Mouse (Mus musculus) ES-E14 (cell line): Measurements from ENCODE around the gene Mmp24. TPM values are rescaled to one million over a fixed set of nuclear protein-coding genes. Genes with fewer than 3 reads are reported as not detected.

ENCODE experiments used
- DNase-seq: peaks from one replicate; pipeline ENCODE4 v3.0.0-alpha.2; 2013; ENCODE audit warnings: low read depth, low spot score
- H3K27ac ChIP-seq: 2 replicates; pipeline ENCODE4 v1.5.1; 2012; ENCODE audit warnings: low read depth, mild to moderate bottlenecking, low read length, moderate library complexity, mixed read lengths; ENCODE audit not compliant: poor library complexity, insufficient read depth, severe bottlenecking
- H3K36me3 ChIP-seq: 2 replicates; pipeline ENCODE4 v1.6.1; 2012; ENCODE audit warnings: mild to moderate bottlenecking, low read length, moderate library complexity, mixed read lengths; ENCODE audit not compliant: control insufficient read depth, poor library complexity, insufficient read depth, severe bottlenecking
- H3K4me1 ChIP-seq, 2 experiments: fragments of 150-350 bp in 1 of 2; sonication (generic) in 1 of 2; 2 replicates each; pipeline ENCODE4 v1.6.1; 2012; ENCODE audit warnings: low read length in 2 of 2, mild to moderate bottlenecking in 1 of 2, mixed read lengths in 1 of 2; ENCODE audit not compliant: control insufficient read depth in 2 of 2, insufficient read depth in 2 of 2, poor library complexity in 1 of 2
- H3K4me3 ChIP-seq, 2 experiments: fragments of 150-350 bp in 1 of 2; sonication (generic) in 1 of 2; 2 replicates each; pipeline ENCODE4 v1.5.1; 2012; ENCODE audit warnings: low read length in 2 of 2, low read depth in 1 of 2, mild to moderate bottlenecking in 1 of 2, mixed read lengths in 1 of 2; ENCODE audit not compliant: insufficient read depth in 1 of 2, poor library complexity in 1 of 2, severe bottlenecking in 1 of 2
- H3K9ac ChIP-seq: 2 replicates; pipeline ENCODE4 v1.6.1; 2012; ENCODE audit warnings: low read depth, mild to moderate bottlenecking, low read length, mixed read lengths; ENCODE audit not compliant: poor library complexity, insufficient read depth, severe bottlenecking
- H3K9me3 ChIP-seq: fragments of 150-350 bp; sonication (generic); 2 replicates; pipeline ENCODE4 v1.6.1; 2012; ENCODE audit warnings: low read depth, mild to moderate bottlenecking, low read length; ENCODE audit not compliant: control insufficient read depth, insufficient read depth
- CHD2 ChIP-seq: IDR thresholded peaks from 2 replicates; pipeline ENCODE4 v1.6.1; 2014; ENCODE audit warnings: mild to moderate bottlenecking, low read depth, low read length, inconsistent platforms
- HCFC1 ChIP-seq: IDR thresholded peaks from 2 replicates; pipeline ENCODE4 v1.6.1; 2012; ENCODE audit warnings: low read length, inconsistent platforms, borderline replicate concordance; ENCODE audit not compliant: insufficient read depth
- MAFK ChIP-seq: IDR thresholded peaks from 2 replicates; pipeline ENCODE4 v1.6.1; 2014; ENCODE audit warnings: mild to moderate bottlenecking, low read depth, low read length, inconsistent platforms; ENCODE audit not compliant: insufficient read depth
- ZC3H11A ChIP-seq: IDR thresholded peaks from 2 replicates; pipeline ENCODE4 v1.6.1; 2012; ENCODE audit warnings: low read depth, mild to moderate bottlenecking, inconsistent platforms, low read length, borderline replicate concordance
- ZNF384 ChIP-seq: IDR thresholded peaks from 2 replicates; pipeline ENCODE4 v1.6.1; 2012; ENCODE audit warnings: low read depth, low read length, inconsistent platforms
- in situ Hi-C, 2 experiments: fragments of 600-800 bp; cut with MboI; formaldehyde crosslinking; loops; one replicate each; pipeline ENCODE4 v1.15.1; 2025; ENCODE audit warnings: low sequenced_read_pairs in 2 of 2, inconsistent platforms in 1 of 2; ENCODE audit not compliant: unreplicated experiment in 2 of 2
- total RNA-seq: library from RNA; depleted of rRNA; stranded (reverse); fragments of 300-350 nt; gene quantifications from 2 replicates; pipeline ENCODE4 v1.2.3, GENCODE M21; 2012

Gene Mmp24
- total RNA-seq, 1 experiment = 0.76 TPM

DNA sequence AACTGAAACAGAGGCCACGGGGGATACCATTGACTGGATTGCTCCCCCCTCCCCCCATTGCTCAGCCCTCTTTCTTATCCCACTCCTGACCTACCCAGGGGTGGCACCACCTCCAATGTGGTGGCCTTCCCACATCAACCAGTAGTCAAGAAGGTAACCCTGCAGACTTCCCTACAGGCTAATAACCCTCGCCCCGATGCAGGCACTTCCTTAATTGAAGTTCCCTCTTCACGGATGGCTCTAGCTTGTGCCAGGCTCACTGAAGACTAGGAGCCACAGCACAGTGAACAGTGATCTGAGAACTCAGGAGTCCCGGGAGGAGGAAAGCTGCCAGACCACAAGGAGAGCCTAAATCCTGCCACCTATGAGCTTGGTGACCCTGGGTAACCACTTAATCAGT, 11.8 kb downstream of the Mmp24 start:
- no peaks in the 10 kb centered on the region for H3K36me3 ChIP-seq
- no peaks in the 10 kb centered on the region for H3K9me3 ChIP-seq
- in situ Hi-C loops = no loop called here
- H3K27ac ChIP-seq = no peak overlapping the region
- no peaks in the 10 kb centered on the region for H3K4me1 ChIP-seq
- no peak overlapping the region for H3K4me3 ChIP-seq
- no peak overlapping the region for H3K9ac ChIP-seq
- TF ChIP-seq ZNF384 (no peak), CHD2 (no peak), MAFK (no peak), ZC3H11A (no peak)
- no peak for DNase-seq

GRCm38 (mm10) chr2:155787949-155788931, 13.1 kb downstream of the Mmp24 start:
- Histone ChIP-seq H3K9ac (no peak overlapping the region), H3K36me3 (no peaks in the 10 kb centered on the region), H3K9me3 (no peaks in the 10 kb centered on the region), H3K4me1 (no peaks in the 10 kb centered on the region), H3K27ac (no peak overlapping the region), H3K4me3 (no peak overlapping the region)
- DNase-seq = no peak
- in situ Hi-C loops = no loop called here
- TF ChIP-seq HCFC1 (no peak), ZC3H11A (no peak), MAFK (no peak), ZNF384 (no peak), CHD2 (no peak)

GRCm38 (mm10) chr2:155792899-155793298, 17.8 kb downstream of the Mmp24 start:
- Histone ChIP-seq H3K4me3 (peak overlapping the region in 1 of 2 experiments; percentile 35; a peak in 1 of 4 replicates), H3K9me3 (no peaks in the 10 kb centered on the region), H3K36me3 (no peaks in the 10 kb centered on the region), H3K4me1 (no peaks in the 10 kb centered on the region), H3K9ac (no peak overlapping the region), H3K27ac (no peak overlapping the region)
- no peak for DNase-seq
- in situ Hi-C loops = no loop called here
- TF ChIP-seq ZC3H11A = no peak
- TF ChIP-seq MAFK = no peak
- no peak for TF ChIP-seq CHD2
- no peak for TF ChIP-seq HCFC1
- no peak for TF ChIP-seq ZNF384

- H3K27ac ChIP-seq = no peak overlapping the region
- DNase-seq = no peak
- H3K9ac ChIP-seq = no peak overlapping the region
- in situ Hi-C loops = no loop called here
- H3K9me3 ChIP-seq = no peaks in the 10 kb centered on the region
- H3K4me3 ChIP-seq = no peak overlapping the region
- no peaks in the 10 kb centered on the region for H3K4me1 ChIP-seq
- TF ChIP-seq CHD2 = no peak
- no peak for TF ChIP-seq MAFK
- TF ChIP-seq ZNF384 = no peak
- TF ChIP-seq HCFC1 = no peak
- no peak for TF ChIP-seq ZC3H11A
- no peaks in the 10 kb centered on the region for H3K36me3 ChIP-seq
These were observed 19.7 kb downstream of the Mmp24 start for GRCm38 (mm10) chr2:155794674-155795445.
